Mouse (Mus musculus) neural tube, embryonic 14.5 days (tissue): Measurements from ENCODE around the gene Plvap. TPM values are rescaled to one million over a fixed set of nuclear protein-coding genes. Genes with fewer than 3 reads are reported as not detected.
"Not testable (repeated sequence)": the region's sequence is repeated elsewhere in the genome, so short reads cannot be mapped to it uniquely, and the experiment has no call there.

ENCODE experiments used
- ATAC-seq: fragments of 200-750 bp; cut with Nextera tagmentation; 2 replicates; pipeline ENCODE4 v1.8.0; 2017; ENCODE audit warnings: low read depth, mild to moderate bottlenecking, moderate TSS enrichment, moderate library complexity
- H3K27ac ChIP-seq: fragments of 300-500 bp; sonication (generic); 2 replicates; pipeline ENCODE4 v1.5.1; 2014; ENCODE audit warnings: low read depth, mild to moderate bottlenecking, control low read depth, low read length, moderate library complexity, mixed read lengths
- H3K27me3 ChIP-seq: fragments of 300-500 bp; sonication (generic); 2 replicates; pipeline ENCODE4 v1.6.1; 2014; ENCODE audit warnings: low read length; ENCODE audit not compliant: control insufficient read depth, insufficient read depth
- H3K36me3 ChIP-seq: fragments of 300-500 bp; sonication (generic); 2 replicates; pipeline ENCODE4 v1.6.1; 2014; ENCODE audit warnings: low read length, mixed read lengths; ENCODE audit not compliant: control insufficient read depth, insufficient read depth
- H3K4me1 ChIP-seq: fragments of 300-500 bp; sonication (generic); 2 replicates; pipeline ENCODE4 v1.6.1; 2014; ENCODE audit warnings: low read length; ENCODE audit not compliant: control insufficient read depth, insufficient read depth
- H3K4me2 ChIP-seq: fragments of 300-500 bp; sonication (generic); 2 replicates; pipeline ENCODE4 v1.6.1; 2014; ENCODE audit warnings: mild to moderate bottlenecking, low read depth, low read length, control low read depth
- H3K4me3 ChIP-seq: fragments of 300-500 bp; sonication (generic); 2 replicates; pipeline ENCODE4 v1.5.1; 2014; ENCODE audit warnings: low read depth, low read length, control low read depth, mixed read lengths
- H3K9ac ChIP-seq: fragments of 300-500 bp; sonication (generic); replicated peaks from 2 replicates; pipeline ENCODE4 v1.6.1; 2014; ENCODE audit warnings: low read depth, mild to moderate bottlenecking, control low read depth, low read length, mixed read lengths
- H3K9me3 ChIP-seq: fragments of 300-500 bp; sonication (generic); 2 replicates; pipeline ENCODE4 v1.6.1; 2016; ENCODE audit warnings: low read length; ENCODE audit not compliant: control insufficient read depth
- WGBS: fragments of 180-500 bp; shearing (Covaris S2); extraction: QIAGEN DNeasy Blood & Tissue Kit; methylation state at CpG from one replicate; pipeline ENCODE4 v1.1.7; 2014; 5-methylcytosine and 5-hydroxymethylcytosine counted together
- polyA plus RNA-seq: library from polyadenylated mRNA; unstranded; fragments of >200 nt; fragmentation: Nextera tagmentation; extraction: Ambion mirVana; gene quantifications from 2 replicates; pipeline ENCODE4 v1.2.1, GENCODE M21; 2014

Gene Plvap
- polyA plus RNA-seq, 1 experiment from 2014 or later = 5.4 TPM

- not testable (repeated sequence) for H3K4me3 ChIP-seq, H3K27ac ChIP-seq, H3K4me2 ChIP-seq, ATAC-seq, H3K27me3 ChIP-seq, H3K9ac ChIP-seq, H3K36me3 ChIP-seq, H3K9me3 ChIP-seq, H3K4me1 ChIP-seq
- 75% methylated on average over 5 of the region's 12 CpGs for WGBS
Measured at GRCm38 (mm10) chr8:71530735-71531467, 19.3 kb upstream of the Plvap start.

DNA sequence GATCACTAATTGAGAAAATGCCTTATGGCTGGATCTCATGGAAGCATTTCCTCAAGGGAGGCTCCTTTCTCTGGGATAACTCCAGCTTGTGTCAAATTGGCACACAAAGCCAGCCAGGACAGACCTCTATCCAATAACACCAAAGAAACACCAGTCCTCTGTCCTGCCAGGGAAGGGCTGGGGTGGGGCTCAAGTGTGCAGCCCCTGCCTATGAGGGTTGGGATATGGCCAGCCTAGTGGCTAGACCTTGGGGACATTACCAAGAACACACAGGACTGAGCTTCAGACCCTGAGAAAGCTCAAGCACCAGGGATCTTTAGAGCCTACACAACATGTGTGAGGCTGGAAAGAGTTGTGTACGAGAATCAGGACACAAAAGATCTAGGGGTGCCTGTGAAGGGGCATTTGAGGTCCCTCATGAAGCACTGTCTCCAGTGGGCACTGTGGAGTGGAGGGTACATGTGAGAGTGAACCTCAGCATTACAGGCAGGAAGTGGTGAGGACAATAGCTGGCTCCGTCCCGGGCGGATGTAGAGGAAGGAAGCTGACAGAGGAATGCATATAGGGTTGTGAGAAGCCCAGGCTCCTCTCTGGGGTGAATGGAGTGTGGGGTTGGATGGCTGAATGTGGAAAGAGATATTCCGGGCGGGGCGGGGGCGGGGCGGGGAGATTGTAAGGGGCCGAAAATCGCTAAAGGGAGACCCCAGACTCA, 17.0 kb upstream of the Plvap start:
- Histone ChIP-seq H3K4me3 (no peak overlapping the region), H3K9me3 (no peaks in the 10 kb centered on the region), H3K9ac (no peak overlapping the region), H3K27ac (no peak overlapping the region), H3K4me2 (no peak overlapping the region), H3K4me1 (0 out of 2 replicates have a peak, but pooled peaks cover 4% of the 10 kb centered on the region), H3K36me3 (no peaks in the 10 kb centered on the region), H3K27me3 (peaks cover 9% of the 10 kb centered on the region)
- 84% methylated on average over 11 of the region's 11 CpGs for WGBS
- no peak for ATAC-seq

DNA sequence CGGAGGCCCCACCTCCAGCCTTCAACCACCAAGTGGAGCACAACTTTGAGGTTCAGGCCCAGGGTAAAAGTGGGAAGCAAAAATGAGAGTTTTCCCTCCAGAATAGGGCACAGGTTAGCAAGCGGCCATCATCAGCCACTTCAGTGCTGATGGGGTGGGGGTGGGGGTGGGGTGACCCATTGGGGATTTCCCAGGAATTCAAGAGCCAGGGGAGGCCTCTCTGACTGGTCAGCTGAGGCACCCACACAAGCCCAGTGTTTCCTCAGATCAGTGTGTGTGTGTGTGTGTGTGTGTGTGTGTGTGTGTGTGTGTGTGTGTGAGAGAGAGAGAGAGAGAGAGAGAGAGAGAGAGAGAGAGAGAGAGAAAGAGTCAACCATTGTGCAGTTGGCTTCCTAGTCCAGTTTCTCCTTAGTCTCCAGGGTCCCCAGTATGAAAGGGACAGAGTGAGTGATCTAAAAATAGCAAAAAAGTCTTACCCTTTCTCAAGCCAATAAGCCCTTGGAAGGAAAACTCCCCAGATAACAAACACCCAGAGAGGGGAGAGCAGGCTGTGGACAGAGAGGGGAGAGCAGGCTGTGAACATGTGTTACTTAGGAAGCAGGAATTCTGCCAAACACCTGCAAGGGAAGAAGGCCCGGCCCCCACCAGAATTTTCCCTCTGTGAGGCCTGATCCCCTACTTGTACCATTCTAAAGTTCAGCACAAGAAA, 15.8 kb upstream of the Plvap start:
- no peak for ATAC-seq
- WGBS = 51% methylated on average over 3 of the region's 3 CpGs
- peaks cover 9% of the 10 kb centered on the region for H3K27me3 ChIP-seq

DNA sequence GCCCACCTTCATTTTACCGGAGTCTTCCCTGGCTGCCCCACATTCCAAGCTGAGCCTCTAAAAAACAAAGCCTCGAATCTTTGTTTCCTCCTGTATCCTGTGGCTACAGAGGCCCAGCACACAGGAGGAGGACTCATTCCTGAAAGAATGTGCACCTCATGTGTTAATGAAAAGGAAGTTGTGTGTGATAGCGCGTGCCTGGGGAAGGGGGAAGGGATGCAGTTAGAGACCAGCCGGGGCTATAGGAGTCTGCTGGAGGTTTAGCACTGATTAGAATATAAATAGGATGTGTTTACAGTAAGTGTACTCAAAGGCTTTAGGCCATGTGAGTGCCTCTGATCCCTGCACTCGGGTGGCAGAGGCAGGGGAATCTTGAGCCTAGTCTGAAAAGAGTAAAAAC, 14.7 kb upstream of the Plvap start:
- 6% methylated on average over 6 of the region's 6 CpGs for WGBS
- Histone ChIP-seq H3K27me3 (peaks cover 9% of the 10 kb centered on the region), H3K9me3 (no peaks in the 10 kb centered on the region), H3K4me2 (no peak overlapping the region), H3K4me3 (no peak overlapping the region), H3K4me1 (0 out of 2 replicates have a peak, but pooled peaks cover 4% of the 10 kb centered on the region), H3K36me3 (no peaks in the 10 kb centered on the region), H3K9ac (no peak overlapping the region), H3K27ac (no peak overlapping the region)
- ATAC-seq = no peak

More for the DNA sequence above, 15.8 kb upstream of the Plvap start:
- Histone ChIP-seq H3K4me2 (no peak overlapping the region), H3K27ac (no peak overlapping the region), H3K9ac (no peak overlapping the region), H3K4me3 (no peak overlapping the region), H3K9me3 (no peaks in the 10 kb centered on the region), H3K36me3 (no peaks in the 10 kb centered on the region), H3K4me1 (0 out of 2 replicates have a peak, but pooled peaks cover 4% of the 10 kb centered on the region)

DNA sequence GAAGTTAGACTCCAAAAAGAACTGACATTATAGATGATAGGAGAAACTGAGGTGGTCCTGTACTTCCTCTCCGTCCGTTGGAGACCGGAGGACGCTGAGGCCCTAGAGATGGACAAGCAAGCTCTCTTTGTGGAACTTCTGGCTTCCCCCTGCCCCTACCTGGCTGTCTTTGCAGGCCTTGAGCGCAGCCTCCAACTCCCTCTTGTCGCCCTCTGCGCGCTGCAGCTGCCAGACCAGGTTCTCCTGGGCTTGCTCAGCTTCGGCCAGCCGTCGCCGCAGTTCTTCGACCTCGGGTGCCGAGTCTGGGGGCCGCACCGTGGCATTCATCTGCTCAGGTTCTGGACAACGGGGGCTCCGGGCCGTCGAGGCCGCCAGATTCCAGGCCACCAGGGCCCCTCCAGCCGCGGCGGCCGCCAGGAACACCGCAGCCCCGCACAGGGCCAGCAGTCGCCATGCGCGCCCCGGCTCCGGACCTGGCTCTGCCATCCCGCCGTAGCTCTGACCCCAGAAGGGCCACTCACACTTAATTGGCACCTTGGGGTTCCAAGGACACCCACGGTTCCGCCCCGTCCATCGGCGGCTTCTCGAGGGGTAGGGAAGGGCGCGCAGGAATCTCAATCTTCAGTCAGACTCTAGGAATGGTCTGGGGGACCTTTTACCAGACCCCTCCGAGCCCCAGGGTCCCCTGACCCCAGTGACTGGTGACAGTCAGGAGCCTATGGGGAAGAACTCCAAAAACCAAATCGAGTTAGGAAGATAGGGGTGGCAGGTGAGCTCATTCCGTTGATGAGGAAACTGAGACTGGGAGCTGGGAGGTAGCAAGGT, 13.9 kb upstream of the Plvap start, which contains the start of gene Ccdc194:
Gene Ccdc194 (minus strand): TSS at position 486 of the 825 bp plus-strand sequence.
- H3K4me1 ChIP-seq = 0 out of 2 replicates have a peak, but pooled peaks cover 4% of the 10 kb centered on the region
- no peaks in the 10 kb centered on the region for H3K9me3 ChIP-seq
- no peak within 1 kb of the TSS for H3K4me3 ChIP-seq
- H3K27ac ChIP-seq = no peak within 1 kb of the TSS
- H3K36me3 ChIP-seq = no peaks in the 10 kb centered on the region
- peaks cover 9% of the 10 kb centered on the region for H3K27me3 ChIP-seq
- 12% methylated on average over 46 of the region's 46 CpGs for WGBS
- ATAC-seq = no peak
- H3K4me2 ChIP-seq = no peak within 1 kb of the TSS
- no peak within 1 kb of the TSS for H3K9ac ChIP-seq

- no peaks in the 10 kb centered on the region for H3K9me3 ChIP-seq
- peak; percentile 82 for ATAC-seq
- 0 out of 2 replicates have a peak overlapping the region, but pooled peaks have one; percentile 6 for H3K4me2 ChIP-seq
- no peak overlapping the region for H3K27ac ChIP-seq
- peaks cover 9% of the 10 kb centered on the region for H3K27me3 ChIP-seq
- 7% methylated on average over 17 of the region's 17 CpGs for WGBS
- H3K4me1 ChIP-seq = 0 out of 2 replicates have a peak, but pooled peaks cover 4% of the 10 kb centered on the region
- no peak overlapping the region for H3K9ac ChIP-seq
- H3K4me3 ChIP-seq = no peak overlapping the region
- H3K36me3 ChIP-seq = no peaks in the 10 kb centered on the region
Measured at GRCm38 (mm10) chr8:71521634-71522033, 10.1 kb upstream of the Plvap start.

- not testable (repeated sequence) for H3K4me3 ChIP-seq
Measured at GRCm38 (mm10) chr8:71519037-71519825, 7.7 kb upstream of the Plvap start.

GRCm38 (mm10) chr8:71516786-71517185, 5.2 kb upstream of the Plvap start:
- Histone ChIP-seq H3K27me3 (no peaks in the 10 kb centered on the region), H3K36me3 (no peaks in the 10 kb centered on the region), H3K4me3 (no peak overlapping the region), H3K27ac (no peak overlapping the region), H3K9ac (no peak overlapping the region), H3K4me2 (no peak overlapping the region), H3K4me1 (no peaks in the 10 kb centered on the region), H3K9me3 (no peaks in the 10 kb centered on the region)
- ATAC-seq = no peak
- WGBS = 15% methylated on average over 6 of the region's 6 CpGs

More at GRCm38 (mm10) chr8:71519037-71519825, 7.7 kb upstream of the Plvap start:
- H3K9me3 ChIP-seq, H3K4me1 ChIP-seq, H3K27me3 ChIP-seq, H3K9ac ChIP-seq, H3K27ac ChIP-seq, H3K36me3 ChIP-seq, H3K4me2 ChIP-seq: not testable (repeated sequence)
- 0 out of 2 replicates have a peak, but pooled peaks have one; percentile 41 for ATAC-seq
- 33% methylated on average over 9 of the region's 10 CpGs for WGBS
